Mouse (Mus musculus): ENCODE data around the gene Naa25. TPM values are rescaled to one million over a fixed set of nuclear protein-coding genes. Genes with fewer than 3 reads are reported as not detected.
A peak's percentile ranks its signal among the peaks of the same experiment; 100 is the strongest.

Naa25 gene
- polyA plus RNA-seq, 1 experiment from 2014 or later, result 14.3 TPM

GRCm38 (mm10) chr5:121428954-121429353 lies 31.2 kb downstream of the Naa25 start:
- H3K27me3 ChIP-seq (replicated peaks; ENCODE audit: insufficient read depth, low read length), result no peaks in the 10 kb centered on the region
- WGBS, result 96% methylated on average over 3 of the region's 3 CpGs
- no peak overlapping the region for H3K4me2 ChIP-seq (replicated peaks; ENCODE audit: low read depth, low read length)
- H3K4me3 ChIP-seq (ENCODE audit: low read depth, low read length), result no peak overlapping the region
- no peak overlapping the region for H3K9ac ChIP-seq (replicated peaks; ENCODE audit: low read depth)
- no peak for DNase-seq (ENCODE audit: low spot score)
- ATAC-seq, result no peak
- H3K27ac ChIP-seq (ENCODE audit: low read length), result no peak overlapping the region
- H3K9me3 ChIP-seq (ENCODE audit: low read length), result no peaks in the 10 kb centered on the region
- H3K4me1 ChIP-seq (ENCODE audit: insufficient read depth, low read depth, low read length), result no peaks in the 10 kb centered on the region
- TF ChIP-seq EP300 (IDR thresholded peaks at IDR 0.05) (no peak), CTCF (IDR thresholded peaks at IDR 0.05) (no peak)
- peaks cover 70% of the 10 kb centered on the region for H3K36me3 ChIP-seq (ENCODE audit: insufficient read depth, low read length)

GRCm38 (mm10) chr5:121438131-121438530 lies 40.4 kb downstream of the Naa25 start:
- DNase-seq (ENCODE audit: low spot score), result peak; percentile 69

GRCm38 (mm10) chr5:121438756-121439155 lies 41.0 kb downstream of the Naa25 start:
- Histone ChIP-seq H3K27me3 (replicated peaks; ENCODE audit: insufficient read depth, low read length) (no peaks in the 10 kb centered on the region), H3K27ac (ENCODE audit: low read length) (no peak overlapping the region), H3K4me1 (ENCODE audit: insufficient read depth, low read depth, low read length) (no peaks in the 10 kb centered on the region), H3K4me2 (replicated peaks; ENCODE audit: low read depth, low read length) (no peak overlapping the region), H3K9me3 (ENCODE audit: low read length) (no peaks in the 10 kb centered on the region), H3K4me3 (ENCODE audit: low read depth, low read length) (no peak overlapping the region), H3K9ac (replicated peaks; ENCODE audit: low read depth) (no peak overlapping the region), H3K36me3 (ENCODE audit: insufficient read depth, low read length) (peaks cover 37% of the 10 kb centered on the region)
- ATAC-seq (no peak), DNase-seq (ENCODE audit: low spot score) (no peak)
- TF ChIP-seq EP300 (IDR thresholded peaks at IDR 0.05) (no peak), CTCF (IDR thresholded peaks at IDR 0.05) (no peak)
- 89% methylated on average over 11 of the region's 11 CpGs for WGBS

More at GRCm38 (mm10) chr5:121438131-121438530, 40.4 kb downstream of the Naa25 start:
- Histone ChIP-seq H3K9me3 (ENCODE audit: low read length) (no peaks in the 10 kb centered on the region), H3K4me1 (ENCODE audit: insufficient read depth, low read depth, low read length) (no peaks in the 10 kb centered on the region), H3K4me2 (replicated peaks; ENCODE audit: low read depth, low read length) (no peak overlapping the region), H3K27ac (ENCODE audit: low read length) (no peak overlapping the region), H3K27me3 (replicated peaks; ENCODE audit: insufficient read depth, low read length) (no peaks in the 10 kb centered on the region), H3K36me3 (ENCODE audit: insufficient read depth, low read length) (peaks cover 43% of the 10 kb centered on the region), H3K4me3 (ENCODE audit: low read depth, low read length) (no peak overlapping the region), H3K9ac (replicated peaks; ENCODE audit: low read depth) (no peak overlapping the region)
- 77% methylated on average over 5 of the region's 5 CpGs for WGBS
- ATAC-seq, result peak; percentile 76
- TF ChIP-seq CTCF (IDR thresholded peaks at IDR 0.05), result no peak
- TF ChIP-seq EP300 (IDR thresholded peaks at IDR 0.05), result no peak

GRCm38 (mm10) chr5:121443548-121443947 lies 45.8 kb downstream of the Naa25 start:
- no peak overlapping the region for H3K4me3 ChIP-seq (ENCODE audit: low read depth, low read length)
- H3K4me1 ChIP-seq (ENCODE audit: insufficient read depth, low read depth, low read length), result no peaks in the 10 kb centered on the region
- no peaks in the 10 kb centered on the region for H3K9me3 ChIP-seq (ENCODE audit: low read length)
- no peaks in the 10 kb centered on the region for H3K27me3 ChIP-seq (replicated peaks; ENCODE audit: insufficient read depth, low read length)
- DNase-seq (ENCODE audit: low spot score) (no peak), ATAC-seq (no peak)
- no peak overlapping the region for H3K27ac ChIP-seq (ENCODE audit: low read length)
- WGBS, result 93% methylated on average over 3 of the region's 3 CpGs
- no peak overlapping the region for H3K9ac ChIP-seq (replicated peaks; ENCODE audit: low read depth)
- H3K36me3 ChIP-seq (ENCODE audit: insufficient read depth, low read length), result peaks cover 53% of the 10 kb centered on the region
- no peak overlapping the region for H3K4me2 ChIP-seq (replicated peaks; ENCODE audit: low read depth, low read length)
- TF ChIP-seq EP300 (IDR thresholded peaks at IDR 0.05), result no peak
- TF ChIP-seq CTCF (IDR thresholded peaks at IDR 0.05), result peak; percentile 59

- Histone ChIP-seq H3K4me2 (replicated peaks; ENCODE audit: low read depth, low read length) (no peak overlapping the region), H3K27ac (ENCODE audit: low read length) (no peak overlapping the region), H3K4me3 (ENCODE audit: low read depth, low read length) (no peak overlapping the region), H3K4me1 (ENCODE audit: insufficient read depth, low read depth, low read length) (no peaks in the 10 kb centered on the region), H3K9ac (replicated peaks; ENCODE audit: low read depth) (no peak overlapping the region), H3K36me3 (ENCODE audit: insufficient read depth, low read length) (peaks cover 50% of the 10 kb centered on the region), H3K9me3 (ENCODE audit: low read length) (no peaks in the 10 kb centered on the region), H3K27me3 (replicated peaks; ENCODE audit: insufficient read depth, low read length) (no peaks in the 10 kb centered on the region)
- TF ChIP-seq EP300 (IDR thresholded peaks at IDR 0.05), result no peak
- no peak for TF ChIP-seq CTCF (IDR thresholded peaks at IDR 0.05)
- DNase-seq (ENCODE audit: low spot score), result no peak
- ATAC-seq, result no peak
- WGBS, result 89% methylated on average over 5 of the region's 5 CpGs
These were observed 47.1 kb downstream of the Naa25 start for GRCm38 (mm10) chr5:121444870-121445269.

GRCm38 (mm10) chr5:121448450-121448849 lies 50.7 kb downstream of the Naa25 start:
- TF ChIP-seq EP300 (IDR thresholded peaks at IDR 0.05), result no peak
- peak; percentile 59 for TF ChIP-seq CTCF (IDR thresholded peaks at IDR 0.05)
- Histone ChIP-seq H3K9ac (replicated peaks; ENCODE audit: low read depth) (no peak overlapping the region), H3K4me1 (ENCODE audit: insufficient read depth, low read depth, low read length) (peaks cover 5% of the 10 kb centered on the region; the same call in 1 of the 2 replicates), H3K9me3 (ENCODE audit: low read length) (no peaks in the 10 kb centered on the region), H3K4me2 (replicated peaks; ENCODE audit: low read depth, low read length) (no peak overlapping the region), H3K4me3 (ENCODE audit: low read depth, low read length) (no peak overlapping the region), H3K27me3 (replicated peaks; ENCODE audit: insufficient read depth, low read length) (no peaks in the 10 kb centered on the region), H3K27ac (ENCODE audit: low read length) (no peak overlapping the region), H3K36me3 (ENCODE audit: insufficient read depth, low read length) (peaks cover 39% of the 10 kb centered on the region)
- peak; percentile 22 for DNase-seq (ENCODE audit: low spot score)
- no peak for ATAC-seq
- WGBS, result 98% methylated on average over 3 of the region's 3 CpGs

GRCm38 (mm10) chr5:121449976-121450375 lies 52.2 kb downstream of the Naa25 start:
- Histone ChIP-seq H3K4me1 (ENCODE audit: insufficient read depth, low read depth, low read length) (peaks cover 16% of the 10 kb centered on the region), H3K36me3 (ENCODE audit: insufficient read depth, low read length) (peaks cover 31% of the 10 kb centered on the region), H3K9ac (replicated peaks; ENCODE audit: low read depth) (no peak overlapping the region), H3K27ac (ENCODE audit: low read length) (no peak overlapping the region), H3K4me3 (ENCODE audit: low read depth, low read length) (no peak overlapping the region), H3K27me3 (replicated peaks; ENCODE audit: insufficient read depth, low read length) (no peaks in the 10 kb centered on the region), H3K9me3 (ENCODE audit: low read length) (no peaks in the 10 kb centered on the region), H3K4me2 (replicated peaks; ENCODE audit: low read depth, low read length) (no peak overlapping the region)
- DNase-seq (ENCODE audit: low spot score) (peak; percentile 81), ATAC-seq (no peak)
- WGBS, result 55% methylated on average over 6 of the region's 6 CpGs
- no peak for TF ChIP-seq EP300 (IDR thresholded peaks at IDR 0.05)
- peak; percentile 71 for TF ChIP-seq CTCF (IDR thresholded peaks at IDR 0.05)
